Mouse (Mus musculus) embryonic fibroblast, embryonic 13.5 days (primary cell): ENCODE data around the gene Kcnh4. TPM values are rescaled to one million over a fixed set of nuclear protein-coding genes. Genes with fewer than 3 reads are reported as not detected.
A peak's percentile ranks its signal among the peaks of the same experiment; 100 is the strongest.

Experiments used
- H3K27ac ChIP-seq: 2 replicates; pipeline ENCODE4 v1.5.1; 2012; ENCODE audit warnings: low read length, control low read depth, inconsistent platforms; ENCODE audit not compliant: insufficient read depth
- H3K4me1 ChIP-seq: 2 replicates; pipeline ENCODE4 v1.6.1; 2011; ENCODE audit warnings: low read length; ENCODE audit not compliant: control insufficient read depth, insufficient read depth
- H3K4me3 ChIP-seq: 2 replicates; pipeline ENCODE4 v1.5.1; 2011; ENCODE audit warnings: mild to moderate bottlenecking, control low read depth, low read length; ENCODE audit not compliant: insufficient read depth
- CTCF ChIP-seq: IDR thresholded peaks from 2 replicates; pipeline ENCODE4 v1.5.1; 2011; ENCODE audit warnings: mild to moderate bottlenecking, control low read depth, low read length, moderate library complexity, borderline replicate concordance; ENCODE audit not compliant: insufficient read depth
- POLR2A ChIP-seq: IDR thresholded peaks from 2 replicates; pipeline ENCODE4 v1.6.1; 2011; ENCODE audit warnings: low read depth, mild to moderate bottlenecking, control low read depth, low read length, moderate library complexity
- polyA plus RNA-seq: library from polyadenylated mRNA; stranded (reverse); fragments of >200 nt; gene quantifications from 2 replicates; pipeline ENCODE4 v1.2.4, GENCODE M21; 2011; ENCODE audit warnings: low read depth; ENCODE audit not compliant: missing spikeins, insufficient read length

Kcnh4 gene
- polyA plus RNA-seq, 1 experiment: not detected

- Histone ChIP-seq H3K4me3 (no peak overlapping the region), H3K4me1 (peaks cover 26% of the 10 kb centered on the region), H3K27ac (no peak overlapping the region)
- TF ChIP-seq CTCF (no peak), POLR2A (no peak)
Observed at GRCm38 (mm10) chr11:100785774-100786173, 26.0 kb upstream of the Kcnh4 start.

- Histone ChIP-seq H3K4me3 (no peak overlapping the region), H3K27ac (no peak overlapping the region), H3K4me1 (peaks cover 14% of the 10 kb centered on the region)
- TF ChIP-seq CTCF: no peak
- no peak for TF ChIP-seq POLR2A
Observed at GRCm38 (mm10) chr11:100784286-100784685, 24.5 kb upstream of the Kcnh4 start.

GRCm38 (mm10) chr11:100782568-100782967 lies 22.8 kb upstream of the Kcnh4 start:
- no peak overlapping the region for H3K27ac ChIP-seq
- no peaks in the 10 kb centered on the region for H3K4me1 ChIP-seq
- TF ChIP-seq CTCF: no peak
- TF ChIP-seq POLR2A: no peak
- H3K4me3 ChIP-seq: no peak overlapping the region

GRCm38 (mm10) chr11:100781763-100782475 lies 22.2 kb upstream of the Kcnh4 start:
- TF ChIP-seq POLR2A (no peak), CTCF (no peak)
- no peak overlapping the region for H3K27ac ChIP-seq
- no peak overlapping the region for H3K4me3 ChIP-seq
- H3K4me1 ChIP-seq: no peaks in the 10 kb centered on the region

GRCm38 (mm10) chr11:100780247-100780646 lies 20.5 kb upstream of the Kcnh4 start:
- no peak for TF ChIP-seq CTCF
- no peak for TF ChIP-seq POLR2A
- Histone ChIP-seq H3K4me1 (no peaks in the 10 kb centered on the region), H3K4me3 (no peak overlapping the region)

GRCm38 (mm10) chr11:100778069-100778468 lies 18.3 kb upstream of the Kcnh4 start:
- TF ChIP-seq CTCF: no peak
- TF ChIP-seq POLR2A: no peak
- Histone ChIP-seq H3K4me3 (no peak overlapping the region), H3K4me1 (no peaks in the 10 kb centered on the region), H3K27ac (no peak overlapping the region)

More at GRCm38 (mm10) chr11:100780247-100780646, 20.5 kb upstream of the Kcnh4 start:
- H3K27ac ChIP-seq: no peak overlapping the region

- no peaks in the 10 kb centered on the region for H3K4me1 ChIP-seq
- no peak overlapping the region for H3K27ac ChIP-seq
- H3K4me3 ChIP-seq: no peak overlapping the region
- no peak for TF ChIP-seq POLR2A
- TF ChIP-seq CTCF: no peak
Observed at GRCm38 (mm10) chr11:100775921-100776320, 16.2 kb upstream of the Kcnh4 start.

- H3K4me3 ChIP-seq: no peak overlapping the region
- no peak overlapping the region for H3K27ac ChIP-seq
- TF ChIP-seq CTCF (no peak), POLR2A (no peak)
- H3K4me1 ChIP-seq: no peaks in the 10 kb centered on the region
Observed at GRCm38 (mm10) chr11:100774261-100774660, 14.5 kb upstream of the Kcnh4 start.

GRCm38 (mm10) chr11:100770646-100771408 lies 11.1 kb upstream of the Kcnh4 start, which contains the start of gene Ghdc:
TSS of gene Ghdc (minus strand) at chr11:100770957.
- H3K27ac ChIP-seq: peak within 1 kb of the TSS; percentile 41; the same call in 1 of the 2 replicates
- TF ChIP-seq POLR2A (peak; percentile 58; the same call in 1 of the 2 replicates), CTCF (no peak)

GRCm38 (mm10) chr11:100769980-100770379 lies 10.2 kb upstream of the Kcnh4 start:
- no peaks in the 10 kb centered on the region for H3K4me1 ChIP-seq
- H3K4me3 ChIP-seq: peak overlapping the region; percentile 78
- TF ChIP-seq POLR2A (no peak), CTCF (no peak)
- no peak overlapping the region for H3K27ac ChIP-seq

More at GRCm38 (mm10) chr11:100770646-100771408, 11.1 kb upstream of the Kcnh4 start, which contains the start of gene Ghdc:
- H3K4me3 ChIP-seq: peak within 1 kb of the TSS; percentile 78
- H3K4me1 ChIP-seq: no peaks in the 10 kb centered on the region
